Mouse (Mus musculus) hindbrain, embryonic 14.5 days (tissue): ENCODE data around the gene Hist1h1e. TPM values are rescaled to one million over a fixed set of nuclear protein-coding genes. Genes with fewer than 3 reads are reported as not detected.

Experiments
- ATAC-seq: fragments of 200-750 bp; cut with Nextera tagmentation; 2 replicates; pipeline ENCODE4 v1.8.0; 2017; ENCODE audit warnings: moderate number of reproducible peaks, mild to moderate bottlenecking, moderate TSS enrichment, moderate library complexity; ENCODE audit not compliant: low FRiP score
- DNase-seq: peaks from one replicate; pipeline ENCODE4 v3.0.0-alpha.2; 2015; ENCODE audit warnings: low spot score
- H3K27ac ChIP-seq: fragments of 300-500 bp; sonication (generic); 2 replicates; pipeline ENCODE4 v1.5.1; 2014; ENCODE audit warnings: mild to moderate bottlenecking, moderate library complexity
- H3K27me3 ChIP-seq: fragments of 300-500 bp; sonication (generic); 2 replicates; pipeline ENCODE4 v1.6.1; 2014; ENCODE audit warnings: mild to moderate bottlenecking, low read length, mixed read lengths; ENCODE audit not compliant: control insufficient read depth, insufficient read depth
- H3K36me3 ChIP-seq: fragments of 300-500 bp; sonication (generic); replicated peaks from 2 replicates; pipeline ENCODE4 v1.6.1; 2014; ENCODE audit not compliant: control insufficient read depth, insufficient read depth
- H3K4me1 ChIP-seq: fragments of 300-500 bp; sonication (generic); replicated peaks from 2 replicates; pipeline ENCODE4 v1.6.1; 2014; ENCODE audit warnings: antibody characterized with exemption, low read length, mixed read lengths; ENCODE audit not compliant: control insufficient read depth, insufficient read depth
- H3K4me2 ChIP-seq: fragments of 300-500 bp; sonication (generic); replicated peaks from 2 replicates; pipeline ENCODE4 v1.6.1; 2014; ENCODE audit warnings: mild to moderate bottlenecking, moderate library complexity
- H3K4me3 ChIP-seq: fragments of 300-500 bp; sonication (generic); replicated peaks from 2 replicates; pipeline ENCODE4 v1.5.1; 2014; ENCODE audit warnings: mild to moderate bottlenecking, low read length
- H3K9ac ChIP-seq: fragments of 300-500 bp; sonication (generic); 2 replicates; pipeline ENCODE4 v1.6.1; 2014
- H3K9me3 ChIP-seq: fragments of 300-500 bp; sonication (generic); 2 replicates; pipeline ENCODE4 v1.6.1; 2016; ENCODE audit warnings: low read length; ENCODE audit not compliant: control insufficient read depth
- WGBS: fragments of 180-500 bp; shearing (Covaris S2); extraction: QIAGEN DNeasy Blood & Tissue Kit; methylation state at CpG from one replicate; pipeline ENCODE4 v1.1.7; 2014; 5-methylcytosine and 5-hydroxymethylcytosine counted together
- polyA plus RNA-seq: library from polyadenylated mRNA; unstranded; fragments of >200 nt; fragmentation: Nextera tagmentation; extraction: Ambion mirVana; gene quantifications from 2 replicates; pipeline ENCODE4 v1.2.1, GENCODE M21; 2014

The Hist1h1e gene
- polyA plus RNA-seq, 1 experiment from 2014 or later: 5.3 TPM

GRCm38 (mm10) chr13:23611638-23612037 is 10.7 kb downstream of the Hist1h1e start:
- ATAC-seq (no peak), DNase-seq (no peak)
- H3K36me3 ChIP-seq: no peaks in the 10 kb centered on the region
- WGBS: 83% methylated on average over 3 of the region's 3 CpGs
- H3K9ac ChIP-seq: no peak overlapping the region
- H3K27ac ChIP-seq: no peak overlapping the region
- H3K4me1 ChIP-seq: no peaks in the 10 kb centered on the region
- H3K4me3 ChIP-seq: no peak overlapping the region
- no peaks in the 10 kb centered on the region for H3K27me3 ChIP-seq
- H3K4me2 ChIP-seq: no peak overlapping the region
- H3K9me3 ChIP-seq: no peaks in the 10 kb centered on the region

GRCm38 (mm10) chr13:23610393-23610792 is 12.0 kb downstream of the Hist1h1e start:
- 78% methylated on average over 2 of the region's 2 CpGs for WGBS
- Histone ChIP-seq H3K27me3 (no peaks in the 10 kb centered on the region), H3K4me1 (no peaks in the 10 kb centered on the region), H3K4me2 (no peak overlapping the region), H3K9me3 (no peaks in the 10 kb centered on the region), H3K36me3 (no peaks in the 10 kb centered on the region), H3K27ac (no peak overlapping the region), H3K9ac (no peak overlapping the region), H3K4me3 (no peak overlapping the region)
- ATAC-seq: no peak
- DNase-seq: no peak

GRCm38 (mm10) chr13:23609844-23610243 is 12.5 kb downstream of the Hist1h1e start:
- no peaks in the 10 kb centered on the region for H3K4me1 ChIP-seq
- DNase-seq (no peak), ATAC-seq (no peak)
- H3K36me3 ChIP-seq: no peaks in the 10 kb centered on the region
- no peak overlapping the region for H3K4me2 ChIP-seq
- no peak overlapping the region for H3K27ac ChIP-seq
- no peaks in the 10 kb centered on the region for H3K9me3 ChIP-seq
- no peak overlapping the region for H3K9ac ChIP-seq
- no peaks in the 10 kb centered on the region for H3K27me3 ChIP-seq
- no peak overlapping the region for H3K4me3 ChIP-seq

- Histone ChIP-seq H3K27ac (no peak overlapping the region), H3K4me2 (no peak overlapping the region), H3K27me3 (no peaks in the 10 kb centered on the region), H3K4me1 (no peaks in the 10 kb centered on the region), H3K36me3 (no peaks in the 10 kb centered on the region), H3K4me3 (no peak overlapping the region), H3K9me3 (no peaks in the 10 kb centered on the region), H3K9ac (no peak overlapping the region)
- DNase-seq (no peak), ATAC-seq (no peak)
- 88% methylated on average over 4 of the region's 4 CpGs for WGBS
These were observed 13.1 kb downstream of the Hist1h1e start for GRCm38 (mm10) chr13:23609209-23609608.

- H3K27ac ChIP-seq: no peak overlapping the region
- DNase-seq: no peak
- no peaks in the 10 kb centered on the region for H3K4me1 ChIP-seq
- no peak for ATAC-seq
- no peak overlapping the region for H3K9ac ChIP-seq
- H3K4me3 ChIP-seq: no peak overlapping the region
- no peaks in the 10 kb centered on the region for H3K36me3 ChIP-seq
- H3K9me3 ChIP-seq: no peaks in the 10 kb centered on the region
- H3K27me3 ChIP-seq: no peaks in the 10 kb centered on the region
- WGBS: 87% methylated on average over 3 of the region's 3 CpGs
- H3K4me2 ChIP-seq: no peak overlapping the region
These were observed 17.3 kb downstream of the Hist1h1e start for GRCm38 (mm10) chr13:23605052-23605451.

- no peaks in the 10 kb centered on the region for H3K9me3 ChIP-seq
- no peak for ATAC-seq
- no peak overlapping the region for H3K27ac ChIP-seq
- no peaks in the 10 kb centered on the region for H3K36me3 ChIP-seq
- H3K4me2 ChIP-seq: no peak overlapping the region
- DNase-seq: no peak
- WGBS: 92% methylated on average over 3 of the region's 3 CpGs
- H3K27me3 ChIP-seq: no peaks in the 10 kb centered on the region
- H3K4me3 ChIP-seq: no peak overlapping the region
- H3K4me1 ChIP-seq: no peaks in the 10 kb centered on the region
- no peak overlapping the region for H3K9ac ChIP-seq
These were observed 17.9 kb downstream of the Hist1h1e start for GRCm38 (mm10) chr13:23604452-23604851.

- 85% methylated on average over 7 of the region's 7 CpGs for WGBS
- Histone ChIP-seq H3K9ac (no peak overlapping the region), H3K4me3 (no peak overlapping the region), H3K27ac (no peak overlapping the region), H3K4me1 (no peaks in the 10 kb centered on the region), H3K9me3 (no peaks in the 10 kb centered on the region), H3K27me3 (no peaks in the 10 kb centered on the region), H3K36me3 (no peaks in the 10 kb centered on the region), H3K4me2 (no peak overlapping the region)
- no peak for DNase-seq
- no peak for ATAC-seq
These were observed 19.1 kb downstream of the Hist1h1e start for GRCm38 (mm10) chr13:23603182-23603699.

- no peak overlapping the region for H3K4me3 ChIP-seq
- no peak overlapping the region for H3K9ac ChIP-seq
- H3K4me2 ChIP-seq: no peak overlapping the region
- ATAC-seq: no peak
- no peaks in the 10 kb centered on the region for H3K27me3 ChIP-seq
- no peak overlapping the region for H3K27ac ChIP-seq
- no peaks in the 10 kb centered on the region for H3K36me3 ChIP-seq
- WGBS: 8% methylated on average over 9 of the region's 9 CpGs
- no peaks in the 10 kb centered on the region for H3K9me3 ChIP-seq
- DNase-seq: peak; percentile 85
- H3K4me1 ChIP-seq: no peaks in the 10 kb centered on the region
These were observed 24.4 kb downstream of the Hist1h1e start for GRCm38 (mm10) chr13:23597957-23598356.

- no peak overlapping the region for H3K4me2 ChIP-seq
- H3K36me3 ChIP-seq: no peaks in the 10 kb centered on the region
- no peak overlapping the region for H3K9ac ChIP-seq
- H3K9me3 ChIP-seq: no peaks in the 10 kb centered on the region
- 87% methylated on average over 7 of the region's 7 CpGs for WGBS
- no peaks in the 10 kb centered on the region for H3K27me3 ChIP-seq
- no peaks in the 10 kb centered on the region for H3K4me1 ChIP-seq
- no peak overlapping the region for H3K27ac ChIP-seq
- ATAC-seq: no peak
- DNase-seq: no peak
- H3K4me3 ChIP-seq: no peak overlapping the region
These were observed 26.6 kb downstream of the Hist1h1e start for GRCm38 (mm10) chr13:23595622-23596372.
